Mouse (Mus musculus): ENCODE measurements around the gene Ercc2. TPM values are rescaled to one million over a fixed set of nuclear protein-coding genes. Genes with fewer than 3 reads are reported as not detected.

Ercc2 gene
- polyA plus RNA-seq, 1 experiment from 2014 or later, result 22.9 TPM

GRCm38 (mm10) chr7:19360944-19361343 lies 20.9 kb upstream of the Ercc2 start:
- peak overlapping the region; percentile 98 for H3K4me2 ChIP-seq
- peaks cover 21% of the 10 kb centered on the region for H3K4me1 ChIP-seq (replicated peaks)
- no peaks in the 10 kb centered on the region for H3K9me3 ChIP-seq
- peaks cover 16% of the 10 kb centered on the region for H3K27me3 ChIP-seq
- WGBS, result under 1% methylated on average over 27 of the region's 27 CpGs
- peak overlapping the region; percentile 75 for H3K4me3 ChIP-seq (replicated peaks)
- H3K27ac ChIP-seq, result no peak overlapping the region
- ATAC-seq (ENCODE audit: insufficient number of reproducible peaks, insufficient read depth, low FRiP score, low TSS enrichment, low read depth), result peak; percentile 26; the same call in 1 of the 2 replicates
- H3K9ac ChIP-seq (replicated peaks), result peak overlapping the region; percentile 54
- H3K36me3 ChIP-seq, result peaks cover 21% of the 10 kb centered on the region

GRCm38 (mm10) chr7:19361720-19362119 lies 20.1 kb upstream of the Ercc2 start:
- no peaks in the 10 kb centered on the region for H3K9me3 ChIP-seq
- 8% methylated on average over 16 of the region's 16 CpGs for WGBS
- no peak overlapping the region for H3K9ac ChIP-seq (replicated peaks)
- peak overlapping the region; percentile 75 for H3K4me3 ChIP-seq (replicated peaks)
- peaks cover 21% of the 10 kb centered on the region for H3K4me1 ChIP-seq (replicated peaks)
- peaks cover 14% of the 10 kb centered on the region for H3K36me3 ChIP-seq
- H3K4me2 ChIP-seq, result peak overlapping the region; percentile 98
- H3K27ac ChIP-seq, result no peak overlapping the region
- ATAC-seq (ENCODE audit: insufficient number of reproducible peaks, insufficient read depth, low FRiP score, low TSS enrichment, low read depth), result no peak
- peaks cover 16% of the 10 kb centered on the region for H3K27me3 ChIP-seq

- Histone ChIP-seq H3K27ac (peak overlapping the region; percentile 35; the same call in 1 of the 2 replicates), H3K27me3 (peaks cover 16% of the 10 kb centered on the region), H3K4me2 (peak overlapping the region; percentile 98), H3K4me3 (replicated peaks) (peak overlapping the region; percentile 75; the same call in 1 of the 2 replicates), H3K9ac (replicated peaks) (no peak overlapping the region), H3K9me3 (no peaks in the 10 kb centered on the region), H3K36me3 (peaks cover 9% of the 10 kb centered on the region), H3K4me1 (replicated peaks) (peaks cover 21% of the 10 kb centered on the region)
- 58% methylated on average over 4 of the region's 4 CpGs for WGBS
- no peak for ATAC-seq (ENCODE audit: insufficient number of reproducible peaks, insufficient read depth, low FRiP score, low TSS enrichment, low read depth)
Observed at GRCm38 (mm10) chr7:19362276-19362675, 19.5 kb upstream of the Ercc2 start.

GRCm38 (mm10) chr7:19363881-19364280 lies 17.9 kb upstream of the Ercc2 start:
- Histone ChIP-seq H3K4me2 (no peak overlapping the region), H3K4me3 (replicated peaks) (no peak overlapping the region), H3K27ac (no peak overlapping the region), H3K4me1 (replicated peaks) (peaks cover 16% of the 10 kb centered on the region), H3K9me3 (no peaks in the 10 kb centered on the region), H3K27me3 (peaks cover 22% of the 10 kb centered on the region), H3K36me3 (0 out of 2 replicates have a peak, but pooled peaks cover 2% of the 10 kb centered on the region), H3K9ac (replicated peaks) (no peak overlapping the region)
- ATAC-seq (ENCODE audit: insufficient number of reproducible peaks, insufficient read depth, low FRiP score, low TSS enrichment, low read depth), result no peak
- 2% methylated on average over 18 of the region's 18 CpGs for WGBS

GRCm38 (mm10) chr7:19365376-19365775 lies 16.4 kb upstream of the Ercc2 start:
- no peak overlapping the region for H3K4me2 ChIP-seq
- peaks cover 4% of the 10 kb centered on the region; the same call in 1 of the 2 replicates for H3K36me3 ChIP-seq
- H3K27ac ChIP-seq, result no peak overlapping the region
- H3K9me3 ChIP-seq, result no peaks in the 10 kb centered on the region
- H3K9ac ChIP-seq (replicated peaks), result no peak overlapping the region
- ATAC-seq (ENCODE audit: insufficient number of reproducible peaks, insufficient read depth, low FRiP score, low TSS enrichment, low read depth), result no peak
- no peak overlapping the region for H3K4me3 ChIP-seq (replicated peaks)
- 79% methylated on average over 4 of the region's 4 CpGs for WGBS
- H3K4me1 ChIP-seq (replicated peaks), result peaks cover 22% of the 10 kb centered on the region
- peaks cover 34% of the 10 kb centered on the region for H3K27me3 ChIP-seq

GRCm38 (mm10) chr7:19368380-19368779 lies 13.4 kb upstream of the Ercc2 start:
- peaks cover 18% of the 10 kb centered on the region for H3K27me3 ChIP-seq
- H3K9ac ChIP-seq (replicated peaks), result no peak overlapping the region
- 16% methylated on average over 16 of the region's 16 CpGs for WGBS
- H3K4me2 ChIP-seq, result no peak overlapping the region
- H3K4me3 ChIP-seq (replicated peaks), result no peak overlapping the region
- peaks cover 9% of the 10 kb centered on the region; the same call in 1 of the 2 replicates for H3K36me3 ChIP-seq
- H3K9me3 ChIP-seq, result no peaks in the 10 kb centered on the region
- no peak overlapping the region for H3K27ac ChIP-seq
- peaks cover 10% of the 10 kb centered on the region; the same call in 1 of the 2 replicates for H3K4me1 ChIP-seq (replicated peaks)
- no peak for ATAC-seq (ENCODE audit: insufficient number of reproducible peaks, insufficient read depth, low FRiP score, low TSS enrichment, low read depth)

- H3K4me1 ChIP-seq (replicated peaks), result peaks cover 10% of the 10 kb centered on the region; the same call in 1 of the 2 replicates
- peak overlapping the region; percentile 43 for H3K4me3 ChIP-seq (replicated peaks)
- no peaks in the 10 kb centered on the region for H3K9me3 ChIP-seq
- H3K27ac ChIP-seq, result no peak overlapping the region
- peak overlapping the region; percentile 60 for H3K9ac ChIP-seq (replicated peaks)
- peak; percentile 64 for ATAC-seq (ENCODE audit: insufficient number of reproducible peaks, insufficient read depth, low FRiP score, low TSS enrichment, low read depth)
- WGBS, result 11% methylated on average over 46 of the region's 46 CpGs
- H3K36me3 ChIP-seq, result peaks cover 9% of the 10 kb centered on the region; the same call in 1 of the 2 replicates
- peaks cover 18% of the 10 kb centered on the region for H3K27me3 ChIP-seq
- peak overlapping the region; percentile 73 for H3K4me2 ChIP-seq
Observed at GRCm38 (mm10) chr7:19369823-19370425, 11.9 kb upstream of the Ercc2 start.

- Histone ChIP-seq H3K36me3 (peaks cover 20% of the 10 kb centered on the region), H3K9ac (replicated peaks) (no peak overlapping the region), H3K4me1 (replicated peaks) (peaks cover 9% of the 10 kb centered on the region; the same call in 1 of the 2 replicates), H3K27ac (no peak overlapping the region), H3K27me3 (peaks cover 17% of the 10 kb centered on the region), H3K9me3 (no peaks in the 10 kb centered on the region), H3K4me2 (no peak overlapping the region), H3K4me3 (replicated peaks) (no peak overlapping the region)
- WGBS, result 79% methylated on average over 2 of the region's 2 CpGs
- no peak for ATAC-seq (ENCODE audit: insufficient number of reproducible peaks, insufficient read depth, low FRiP score, low TSS enrichment, low read depth)
Observed at GRCm38 (mm10) chr7:19373367-19373766, 8.4 kb upstream of the Ercc2 start.

- ATAC-seq (ENCODE audit: insufficient number of reproducible peaks, insufficient read depth, low FRiP score, low TSS enrichment, low read depth), result no peak
- no peak overlapping the region for H3K9ac ChIP-seq (replicated peaks)
- H3K36me3 ChIP-seq, result peaks cover 16% of the 10 kb centered on the region
- WGBS, result 82% methylated on average over 18 of the region's 18 CpGs
- H3K9me3 ChIP-seq, result no peaks in the 10 kb centered on the region
- no peak overlapping the region for H3K27ac ChIP-seq
- no peak overlapping the region for H3K4me3 ChIP-seq (replicated peaks)
- no peaks in the 10 kb centered on the region for H3K27me3 ChIP-seq
- H3K4me2 ChIP-seq, result no peak overlapping the region
- H3K4me1 ChIP-seq (replicated peaks), result no peaks in the 10 kb centered on the region
Observed at GRCm38 (mm10) chr7:19375368-19375767, 6.4 kb upstream of the Ercc2 start.

- Histone ChIP-seq H3K4me2 (no peak overlapping the region), H3K36me3 (peaks cover 13% of the 10 kb centered on the region), H3K4me1 (replicated peaks) (no peaks in the 10 kb centered on the region), H3K4me3 (replicated peaks) (no peak overlapping the region), H3K9ac (replicated peaks) (no peak overlapping the region), H3K9me3 (no peaks in the 10 kb centered on the region), H3K27ac (no peak overlapping the region), H3K27me3 (no peaks in the 10 kb centered on the region)
- no peak for ATAC-seq (ENCODE audit: insufficient number of reproducible peaks, insufficient read depth, low FRiP score, low TSS enrichment, low read depth)
- WGBS, result 84% methylated on average over 4 of the region's 4 CpGs
Observed at GRCm38 (mm10) chr7:19376019-19376418, 5.8 kb upstream of the Ercc2 start.

- no peaks in the 10 kb centered on the region for H3K27me3 ChIP-seq
- H3K4me1 ChIP-seq (replicated peaks), result peaks cover 7% of the 10 kb centered on the region
- H3K9me3 ChIP-seq, result no peaks in the 10 kb centered on the region
- no peak overlapping the region for H3K27ac ChIP-seq
- no peak overlapping the region for H3K4me3 ChIP-seq (replicated peaks)
- peaks cover 10% of the 10 kb centered on the region for H3K36me3 ChIP-seq
- ATAC-seq (ENCODE audit: insufficient number of reproducible peaks, insufficient read depth, low FRiP score, low TSS enrichment, low read depth), result no peak
- H3K9ac ChIP-seq (replicated peaks), result no peak overlapping the region
- no peak overlapping the region for H3K4me2 ChIP-seq
- 62% methylated on average over 8 of the region's 8 CpGs for WGBS
Observed at GRCm38 (mm10) chr7:19378049-19378448, 3.8 kb upstream of the Ercc2 start.

GRCm38 (mm10) chr7:19382166-19382541 lies 344 bp downstream of the Ercc2 start:
- Histone ChIP-seq H3K4me2 (peak overlapping the region; percentile 91), H3K27ac (peak overlapping the region; percentile 29; the same call in 1 of the 2 replicates), H3K4me3 (replicated peaks) (peak overlapping the region; percentile 93), H3K27me3 (no peaks in the 10 kb centered on the region), H3K4me1 (replicated peaks) (peaks cover 14% of the 10 kb centered on the region), H3K9ac (replicated peaks) (peak overlapping the region; percentile 86), H3K36me3 (peaks cover 36% of the 10 kb centered on the region), H3K9me3 (no peaks in the 10 kb centered on the region)
- under 1% methylated on average over 27 of the region's 37 CpGs for WGBS
- ATAC-seq (ENCODE audit: insufficient number of reproducible peaks, insufficient read depth, low FRiP score, low TSS enrichment, low read depth), result peak; percentile 41; the same call in 1 of the 2 replicates
